ENCODE assay signal across 21 mouse cellular contexts in the genomic region with DNA sequence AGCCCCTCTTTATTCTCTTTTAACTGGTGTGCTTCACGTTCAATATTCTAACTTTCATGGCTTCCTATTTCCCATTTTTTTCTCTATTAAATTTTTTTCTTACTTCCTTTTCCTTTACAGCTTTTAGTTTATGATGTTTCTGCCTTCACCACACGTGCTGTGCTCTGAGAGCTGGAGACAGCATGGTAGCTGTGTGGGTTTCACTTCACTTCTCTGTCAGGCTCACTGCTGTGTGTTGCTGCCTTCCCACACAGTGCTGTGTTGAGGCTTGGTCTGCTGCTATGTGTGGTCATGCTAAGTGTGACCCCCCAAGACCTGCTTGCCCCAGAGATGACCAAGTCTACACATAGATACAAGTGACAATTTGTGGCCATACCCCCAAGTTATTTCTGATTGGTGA.
"Had no signal": no experiment of that assay in that cellular context is flagged by ENCODE, and none has a peak within 500 bp of the region (broad histone marks: within the 10 kb centered on the region; RNA-seq: fewer than 3 reads in every experiment).

No protein-coding gene starts in this region.

- ATAC-seq: liver, postnatal 0 days; lung, postnatal 0 days; midbrain, embryonic 16.5 days had no signal

- H3K9ac ChIP-seq: liver, embryonic 15.5 days; liver, postnatal 0 days; lung, embryonic 15.5 days; midbrain, embryonic 12.5 days; neural tube, embryonic 13.5 days; neural tube, embryonic 15.5 days had no signal

- H3K27ac ChIP-seq: liver, embryonic 15.5 days; lung, embryonic 15.5 days; macrophage; midbrain, embryonic 10.5 days; midbrain, embryonic 12.5 days; neural tube, embryonic 13.5 days; neural tube, embryonic 15.5 days had no signal

- H3K9me3 ChIP-seq: liver, embryonic 15.5 days; lung, embryonic 15.5 days; midbrain, embryonic 10.5 days; midbrain, embryonic 12.5 days; neural tube, embryonic 13.5 days; neural tube, embryonic 15.5 days had no signal

- H3K4me3 ChIP-seq: liver, embryonic 15.5 days; lung, embryonic 15.5 days; midbrain, embryonic 10.5 days; midbrain, embryonic 12.5 days; myocyte; neural tube, embryonic 13.5 days; neural tube, embryonic 15.5 days had no signal

- H3K27me3 ChIP-seq: liver, embryonic 15.5 days; lung, embryonic 15.5 days; midbrain, embryonic 12.5 days; neural tube, embryonic 13.5 days; neural tube, embryonic 15.5 days had no signal

- H3K36me3 ChIP-seq: liver, embryonic 15.5 days; lung, embryonic 15.5 days; midbrain, embryonic 10.5 days; midbrain, embryonic 12.5 days; neural tube, embryonic 13.5 days; neural tube, embryonic 15.5 days had no signal

- H3K4me2 ChIP-seq: liver, embryonic 15.5 days; lung, embryonic 15.5 days; midbrain, embryonic 12.5 days; neural tube, embryonic 13.5 days; neural tube, embryonic 15.5 days had no signal

- H3K4me1 ChIP-seq: liver, embryonic 15.5 days; lung, embryonic 15.5 days; midbrain, embryonic 10.5 days; midbrain, embryonic 12.5 days; neural tube, embryonic 13.5 days; neural tube, embryonic 15.5 days had no signal

- DNase-seq: liver, postnatal 0 days; lung, adult 2 months; lung, postnatal 14 days; lung, postnatal 36 days; midbrain, embryonic 14.5 days; retina, postnatal 1 day; right cerebral cortex, adult 18-20 months; right cerebral cortex, postnatal 14 days; thymus, adult 18-20 months; thymus, postnatal 14 days; thymus, postnatal 36 days had no signal
